Mouse (Mus musculus) limb, embryonic 14.5 days (tissue): Measurements from ENCODE around the gene Il1rl1. TPM values are rescaled to one million over a fixed set of nuclear protein-coding genes. Genes with fewer than 3 reads are reported as not detected.

Experiments
- ATAC-seq: fragments of 200-750 bp; cut with Nextera tagmentation; 2 replicates; pipeline ENCODE4 v1.8.0; 2017; ENCODE audit warnings: low read depth, moderate number of reproducible peaks, moderate TSS enrichment; ENCODE audit not compliant: low FRiP score
- DNase-seq: peaks from one replicate; pipeline ENCODE4 v3.0.0-alpha.2; 2015; ENCODE audit warnings: low spot score
- H3K27ac ChIP-seq: fragments of 300-500 bp; sonication (generic); replicated peaks from 2 replicates; pipeline ENCODE4 v1.5.1; 2014; ENCODE audit warnings: low read depth, mild to moderate bottlenecking, low read length, moderate library complexity, mixed read lengths
- H3K27me3 ChIP-seq: fragments of 300-500 bp; sonication (generic); 2 replicates; pipeline ENCODE4 v1.6.1; 2014; ENCODE audit warnings: low read length, mixed read lengths; ENCODE audit not compliant: control insufficient read depth, insufficient read depth
- H3K36me3 ChIP-seq: fragments of 300-500 bp; sonication (generic); 2 replicates; pipeline ENCODE4 v1.6.1; 2014; ENCODE audit warnings: mild to moderate bottlenecking, low read length, moderate library complexity, mixed read lengths; ENCODE audit not compliant: control insufficient read depth, insufficient read depth
- H3K4me1 ChIP-seq: fragments of 300-500 bp; sonication (generic); 2 replicates; pipeline ENCODE4 v1.6.1; 2014; ENCODE audit warnings: antibody characterized with exemption, low read length, mixed read lengths; ENCODE audit not compliant: control insufficient read depth, insufficient read depth
- H3K4me2 ChIP-seq: fragments of 300-500 bp; sonication (generic); replicated peaks from 2 replicates; pipeline ENCODE4 v1.6.1; 2014; ENCODE audit warnings: low read depth, mild to moderate bottlenecking, low read length, moderate library complexity; ENCODE audit not compliant: severe bottlenecking
- H3K4me3 ChIP-seq: fragments of 300-500 bp; sonication (generic); replicated peaks from 2 replicates; pipeline ENCODE4 v1.5.1; 2014; ENCODE audit warnings: low read length
- H3K9ac ChIP-seq: fragments of 300-500 bp; sonication (generic); 2 replicates; pipeline ENCODE4 v1.6.1; 2014; ENCODE audit warnings: mild to moderate bottlenecking, low read depth, low read length, moderate library complexity; ENCODE audit not compliant: severe bottlenecking
- H3K9me3 ChIP-seq: fragments of 300-500 bp; sonication (generic); 2 replicates; pipeline ENCODE4 v1.6.1; 2016; ENCODE audit warnings: low read length; ENCODE audit not compliant: control insufficient read depth
- POLR2A ChIP-seq: fragments of 200-500 bp; IDR thresholded peaks from 2 replicates; pipeline ENCODE4 v1.8.0; 2012; ENCODE audit warnings: inconsistent platforms, mild to moderate bottlenecking, moderate library complexity, borderline replicate concordance; ENCODE audit not compliant: insufficient read depth, insufficient read length; ENCODE audit errors: extremely low read depth
- WGBS: fragments of 180-500 bp; shearing (Covaris S2); extraction: QIAGEN DNeasy Blood & Tissue Kit; methylation state at CpG from one replicate; pipeline ENCODE4 v1.1.7; 2014; 5-methylcytosine and 5-hydroxymethylcytosine counted together
- polyA plus RNA-seq, 2 experiments: library from polyadenylated mRNA; depleted of rRNA in 1 of 2; stranded (reverse) in 1 of 2; unstranded in 1 of 2; fragments of >200 nt; fragmentation: Nextera tagmentation in 1 of 2; extraction: Ambion mirVana in 1 of 2; gene quantifications; 2 replicates each; pipeline versions ENCODE4 v1.2.1 to v1.2.3; 2012 to 2014

Gene Il1rl1
- polyA plus RNA-seq, 2 experiments: 3.5 to 5.2 TPM

DNA sequence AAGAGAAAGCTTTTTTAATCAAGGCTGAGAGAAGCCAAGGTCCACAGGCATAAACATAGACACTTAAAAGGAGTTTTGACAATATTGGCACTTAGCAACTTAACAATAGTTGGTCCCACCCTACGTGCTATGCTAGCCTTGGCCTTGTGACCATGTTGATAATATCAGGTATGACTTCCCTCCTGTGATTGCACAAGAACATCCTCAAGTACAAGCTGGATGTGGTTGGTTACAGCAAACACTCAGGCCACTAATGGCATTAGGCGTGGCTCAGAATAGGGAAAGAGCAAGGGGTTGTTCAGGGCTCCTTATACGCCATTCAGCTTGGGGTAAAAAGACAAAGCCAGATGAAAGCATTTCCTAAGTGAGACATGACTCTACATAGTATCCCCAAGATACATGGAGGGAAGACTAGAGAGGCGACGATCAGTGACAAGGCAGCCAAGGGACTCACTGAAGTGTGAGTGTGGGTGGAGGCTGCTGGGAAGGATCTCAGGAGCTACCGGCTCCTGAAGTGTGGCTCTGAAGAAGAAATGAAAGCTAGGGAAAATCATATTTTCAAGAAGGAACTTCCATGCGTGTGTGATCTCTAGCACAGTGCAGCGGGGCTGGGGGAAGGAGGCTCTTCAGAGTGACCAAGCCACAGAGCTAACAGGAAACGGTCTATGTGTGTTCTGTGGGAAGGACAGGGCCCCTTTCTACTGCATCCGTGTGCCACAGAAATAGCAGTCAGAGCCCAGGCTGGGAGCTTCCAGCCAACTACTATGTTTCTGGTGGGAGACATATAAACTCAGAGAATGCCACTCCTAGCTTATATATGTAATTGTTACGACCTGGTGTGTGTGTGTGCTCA lies 72.4 kb downstream of the Il1rl1 start:
- Histone ChIP-seq H3K27ac (no peak overlapping the region), H3K4me3 (no peak overlapping the region), H3K4me1 (no peaks in the 10 kb centered on the region), H3K4me2 (no peak overlapping the region), H3K9me3 (no peaks in the 10 kb centered on the region), H3K9ac (no peak overlapping the region), H3K36me3 (no peaks in the 10 kb centered on the region), H3K27me3 (no peaks in the 10 kb centered on the region)
- 89% methylated on average over 11 of the region's 11 CpGs for WGBS
- DNase-seq: no peak
- TF ChIP-seq POLR2A: no peak
- no peak for ATAC-seq

DNA sequence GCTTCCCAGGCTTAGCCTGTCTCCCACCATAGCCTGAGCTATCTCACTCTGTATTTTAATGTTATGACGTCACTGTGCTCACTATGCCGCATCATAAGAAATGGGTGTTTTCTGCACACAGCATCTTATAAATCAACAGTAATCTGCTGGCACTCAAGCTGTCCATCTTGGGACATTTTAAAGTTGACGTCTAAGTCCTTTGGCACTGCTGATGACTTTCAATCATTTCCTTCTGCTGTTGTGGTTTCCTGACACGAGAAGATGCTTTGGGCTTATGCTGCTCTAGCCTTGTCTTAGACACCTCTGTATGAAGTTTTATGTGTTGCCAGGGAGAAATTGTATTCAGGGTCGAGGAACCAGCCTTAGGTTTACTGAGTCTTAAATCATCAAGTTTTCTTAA lies 75.2 kb downstream of the Il1rl1 start:
- H3K27ac ChIP-seq: no peak overlapping the region

More for the DNA sequence above, 75.2 kb downstream of the Il1rl1 start:
- Histone ChIP-seq H3K9me3 (no peaks in the 10 kb centered on the region), H3K4me2 (no peak overlapping the region), H3K4me3 (no peak overlapping the region), H3K36me3 (no peaks in the 10 kb centered on the region), H3K4me1 (no peaks in the 10 kb centered on the region), H3K27me3 (no peaks in the 10 kb centered on the region), H3K9ac (no peak overlapping the region)
- ATAC-seq: no peak
- TF ChIP-seq POLR2A: no peak
- no peak for DNase-seq
- 74% methylated on average over 5 of the region's 5 CpGs for WGBS

Other genes starting within 250 kb of the Il1rl1 start
- gene Il1r1, start 204.5 kb upstream of the Il1rl1 start, polyA plus RNA-seq (2012; rRNA removed): 6.6 and 6.7 TPM in 2 replicates
- 11.7 and 12.0 TPM in 2 replicates for gene Il1r1, start 204.5 kb upstream of the Il1rl1 start, polyA plus RNA-seq (2014; fragmentation: Nextera tagmentation; extraction: Ambion mirVana)
- gene Il1rl2, start 105.0 kb upstream of the Il1rl1 start, polyA plus RNA-seq (2012; rRNA removed): 7.6 and 7.8 TPM in 2 replicates
- 4.5 and 5.9 TPM in 2 replicates for gene Il1rl2, start 105.0 kb upstream of the Il1rl1 start, polyA plus RNA-seq (2014; fragmentation: Nextera tagmentation; extraction: Ambion mirVana)
- 0.06 and 0.29 TPM in 2 replicates for gene Il18r1, start 36.0 kb downstream of the Il1rl1 start, polyA plus RNA-seq (2012; rRNA removed)
- gene Il18r1, start 36.0 kb downstream of the Il1rl1 start, polyA plus RNA-seq (2014; fragmentation: Nextera tagmentation; extraction: Ambion mirVana): 0.34 TPM in 1 of 2 replicates, not detected in the other
- gene Il18rap, start 85.8 kb downstream of the Il1rl1 start, polyA plus RNA-seq (2012; rRNA removed): 0.18 and 0.24 TPM in 2 replicates
- 0.18 and 0.28 TPM in 2 replicates for gene Il18rap, start 85.8 kb downstream of the Il1rl1 start, polyA plus RNA-seq (2014; fragmentation: Nextera tagmentation; extraction: Ambion mirVana)
- 0.04 and 0.09 TPM in 2 replicates for gene Slc9a4, start 150.5 kb downstream of the Il1rl1 start, polyA plus RNA-seq (2012; rRNA removed)
- not detected in 2 replicates for gene Slc9a4, start 150.5 kb downstream of the Il1rl1 start, polyA plus RNA-seq (2014; fragmentation: Nextera tagmentation; extraction: Ambion mirVana)